Mouse (Mus musculus): ENCODE results near the gene Hecw2.

The Hecw2 gene

DNA sequence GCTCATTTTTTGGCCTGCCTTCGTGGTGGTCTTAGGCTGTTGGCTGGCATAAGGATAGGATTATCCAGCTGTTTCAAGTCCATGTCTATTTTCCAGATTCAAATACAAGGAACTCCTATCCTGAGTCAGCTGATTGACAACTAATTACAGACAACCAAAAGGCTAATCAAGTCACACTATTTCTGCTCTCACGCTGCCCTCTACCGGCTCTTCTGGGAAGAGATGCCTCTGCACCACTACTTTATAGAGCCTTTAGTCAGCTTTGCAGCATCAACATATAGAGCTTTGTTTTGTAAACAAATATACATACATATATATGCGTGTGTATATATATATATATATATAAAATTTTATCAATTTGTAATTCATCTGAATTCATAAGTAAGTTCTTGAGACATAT lies 267.4 kb downstream of the Hecw2 start:
- H3K4me1 ChIP-seq (replicated peaks; ENCODE audit: low read depth, low read length): peaks cover 8% of the 10 kb centered on the region
- H3K27me3 ChIP-seq (ENCODE audit: insufficient read depth, low read length): peaks cover 15% of the 10 kb centered on the region
- H3K4me3 ChIP-seq (replicated peaks; ENCODE audit: low read length): no peak overlapping the region
- H3K36me3 ChIP-seq (ENCODE audit: insufficient read depth, low read length): no peaks in the 10 kb centered on the region
- TF ChIP-seq CTCF (conservative IDR thresholded peaks at IDR 0.05; ENCODE audit: low read length): peak; percentile 46
- TF ChIP-seq NANOG (IDR thresholded peaks at IDR 0.05; ENCODE audit: borderline replicate concordance, low read length): no peak
- no peaks in the 10 kb centered on the region for H3K9me3 ChIP-seq (ENCODE audit: low read length)

DNA sequence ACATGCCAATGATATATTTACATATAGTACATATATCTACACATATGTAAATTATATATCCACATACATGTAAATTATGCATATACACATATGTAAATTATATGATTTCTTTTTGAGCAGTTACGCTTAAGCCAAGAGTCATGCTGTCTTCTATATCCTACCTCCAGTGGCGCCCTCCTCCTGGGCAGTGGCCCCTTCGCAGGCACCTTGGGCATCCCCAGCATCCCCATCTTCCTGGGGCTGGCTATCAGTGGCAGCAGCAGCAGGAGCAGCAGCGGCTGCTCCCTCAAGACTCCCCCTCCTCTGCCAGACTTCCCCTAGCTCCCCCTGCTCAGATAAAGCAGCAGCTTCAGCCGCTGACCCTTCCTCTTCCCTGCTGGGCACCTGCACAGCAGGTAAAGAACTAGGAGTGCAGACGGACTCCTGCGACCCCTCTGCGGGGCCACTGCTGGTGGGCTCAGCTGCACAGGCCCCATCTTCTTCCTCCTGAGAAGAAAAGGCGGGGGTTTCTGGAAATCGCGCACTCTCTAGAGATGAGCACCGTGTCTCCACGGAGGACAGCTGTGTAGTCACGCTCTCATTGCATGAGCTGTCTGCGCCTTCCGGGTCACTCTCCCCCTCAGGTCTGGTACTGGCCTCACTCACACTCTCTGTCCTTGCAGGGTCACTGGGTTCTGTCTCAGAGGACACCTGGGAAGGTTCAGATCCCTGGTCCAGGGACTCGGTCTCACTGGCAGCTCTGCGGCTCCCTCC lies 269.6 kb downstream of the Hecw2 start:
- peak overlapping the region; percentile 67 for H3K4me3 ChIP-seq (replicated peaks; ENCODE audit: low read length)
- H3K27me3 ChIP-seq (ENCODE audit: insufficient read depth, low read length): peaks cover 15% of the 10 kb centered on the region
- no peaks in the 10 kb centered on the region for H3K9me3 ChIP-seq (ENCODE audit: low read length)
- H3K4me1 ChIP-seq (replicated peaks; ENCODE audit: low read depth, low read length): peaks cover 8% of the 10 kb centered on the region
- TF ChIP-seq NANOG (IDR thresholded peaks at IDR 0.05; ENCODE audit: borderline replicate concordance, low read length): no peak
- TF ChIP-seq POU5F1 (IDR thresholded peaks at IDR 0.05; ENCODE audit: borderline replicate concordance, low read length): no peak
- no peak for TF ChIP-seq CTCF (conservative IDR thresholded peaks at IDR 0.05; ENCODE audit: low read length)
- no peaks in the 10 kb centered on the region for H3K36me3 ChIP-seq (ENCODE audit: insufficient read depth, low read length)

- Histone ChIP-seq H3K27me3 (ENCODE audit: insufficient read depth, low read length) (no peaks in the 10 kb centered on the region), H3K36me3 (ENCODE audit: insufficient read depth, low read length) (no peaks in the 10 kb centered on the region), H3K4me3 (replicated peaks; ENCODE audit: low read length) (no peak overlapping the region), H3K4me1 (replicated peaks; ENCODE audit: low read depth, low read length) (no peaks in the 10 kb centered on the region), H3K9me3 (ENCODE audit: low read length) (peaks cover 11% of the 10 kb centered on the region; the same call in 1 of the 2 replicates)
- no peak for TF ChIP-seq NANOG (IDR thresholded peaks at IDR 0.05; ENCODE audit: borderline replicate concordance, low read length)
- no peak for TF ChIP-seq POU5F1 (IDR thresholded peaks at IDR 0.05; ENCODE audit: borderline replicate concordance, low read length)
- TF ChIP-seq CTCF (conservative IDR thresholded peaks at IDR 0.05; ENCODE audit: low read length): no peak
These were observed 283.1 kb downstream of the Hecw2 start for GRCm38 (mm10) chr1:53911848-53912247.

GRCm38 (mm10) chr1:53910251-53910650 lies 284.7 kb downstream of the Hecw2 start:
- TF ChIP-seq CTCF (conservative IDR thresholded peaks at IDR 0.05; ENCODE audit: low read length): no peak
- TF ChIP-seq NANOG (IDR thresholded peaks at IDR 0.05; ENCODE audit: borderline replicate concordance, low read length): no peak
- TF ChIP-seq POU5F1 (IDR thresholded peaks at IDR 0.05; ENCODE audit: borderline replicate concordance, low read length): no peak
- H3K36me3 ChIP-seq (ENCODE audit: insufficient read depth, low read length): no peaks in the 10 kb centered on the region
- no peaks in the 10 kb centered on the region for H3K27me3 ChIP-seq (ENCODE audit: insufficient read depth, low read length)
- no peak overlapping the region for H3K4me3 ChIP-seq (replicated peaks; ENCODE audit: low read length)
- peaks cover 11% of the 10 kb centered on the region; the same call in 1 of the 2 replicates for H3K9me3 ChIP-seq (ENCODE audit: low read length)
- H3K4me1 ChIP-seq (replicated peaks; ENCODE audit: low read depth, low read length): no peaks in the 10 kb centered on the region

DNA sequence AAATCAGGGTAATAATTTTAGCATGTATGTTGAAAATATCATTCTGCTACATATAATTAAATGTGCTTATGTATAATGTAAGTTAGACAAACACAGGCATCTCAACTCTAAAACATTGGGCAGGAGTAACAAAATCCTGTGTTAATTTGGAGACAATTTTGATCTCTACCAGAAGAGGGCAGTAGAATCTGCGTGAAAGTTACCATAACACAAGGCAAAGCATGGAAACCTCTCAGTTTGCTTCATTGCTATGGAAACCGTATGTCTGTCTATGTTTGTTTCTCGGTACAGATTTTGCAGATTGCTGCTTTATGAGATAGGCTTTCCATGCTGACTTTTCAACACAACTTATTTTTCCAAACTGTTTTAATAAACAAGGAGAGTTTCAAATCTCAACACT lies 285.9 kb downstream of the Hecw2 start:
- H3K4me1 ChIP-seq (replicated peaks; ENCODE audit: low read depth, low read length): no peaks in the 10 kb centered on the region
- no peaks in the 10 kb centered on the region for H3K36me3 ChIP-seq (ENCODE audit: insufficient read depth, low read length)
- no peaks in the 10 kb centered on the region for H3K27me3 ChIP-seq (ENCODE audit: insufficient read depth, low read length)
- H3K9me3 ChIP-seq (ENCODE audit: low read length): peaks cover 11% of the 10 kb centered on the region; the same call in 1 of the 2 replicates
- TF ChIP-seq NANOG (IDR thresholded peaks at IDR 0.05; ENCODE audit: borderline replicate concordance, low read length) (no peak), CTCF (conservative IDR thresholded peaks at IDR 0.05; ENCODE audit: low read length) (peak; percentile 63), POU5F1 (IDR thresholded peaks at IDR 0.05; ENCODE audit: borderline replicate concordance, low read length) (no peak)
- no peak overlapping the region for H3K4me3 ChIP-seq (replicated peaks; ENCODE audit: low read length)

GRCm38 (mm10) chr1:53906175-53906574 lies 288.8 kb downstream of the Hecw2 start:
- Histone ChIP-seq H3K27me3 (ENCODE audit: insufficient read depth, low read length) (no peaks in the 10 kb centered on the region), H3K4me1 (replicated peaks; ENCODE audit: low read depth, low read length) (no peaks in the 10 kb centered on the region), H3K9me3 (ENCODE audit: low read length) (peaks cover 11% of the 10 kb centered on the region; the same call in 1 of the 2 replicates), H3K4me3 (replicated peaks; ENCODE audit: low read length) (no peak overlapping the region), H3K36me3 (ENCODE audit: insufficient read depth, low read length) (no peaks in the 10 kb centered on the region)
- TF ChIP-seq POU5F1 (IDR thresholded peaks at IDR 0.05; ENCODE audit: borderline replicate concordance, low read length) (no peak), CTCF (conservative IDR thresholded peaks at IDR 0.05; ENCODE audit: low read length) (no peak), NANOG (IDR thresholded peaks at IDR 0.05; ENCODE audit: borderline replicate concordance, low read length) (no peak)

DNA sequence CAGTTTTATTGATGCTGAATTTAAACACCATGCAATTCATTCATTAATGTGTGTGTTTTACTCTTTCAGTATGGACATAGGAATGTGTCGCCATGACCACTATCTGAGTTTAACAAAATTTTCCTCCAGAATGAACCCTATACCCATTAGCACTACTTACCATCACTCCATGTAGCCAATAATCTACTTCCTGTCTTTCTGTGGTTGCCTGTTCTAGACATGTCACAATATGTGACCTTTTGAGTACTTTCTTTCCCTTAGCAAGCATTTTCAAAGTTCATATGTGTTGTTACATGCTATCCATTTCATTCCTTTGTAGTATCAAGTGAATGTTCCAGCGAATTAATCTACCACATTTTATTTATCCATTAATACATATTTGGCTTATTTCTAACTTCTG lies 294.6 kb downstream of the Hecw2 start:
- Histone ChIP-seq H3K27me3 (ENCODE audit: insufficient read depth, low read length) (no peaks in the 10 kb centered on the region), H3K4me3 (replicated peaks; ENCODE audit: low read length) (no peak overlapping the region), H3K9me3 (ENCODE audit: low read length) (no peaks in the 10 kb centered on the region), H3K36me3 (ENCODE audit: insufficient read depth, low read length) (no peaks in the 10 kb centered on the region), H3K4me1 (replicated peaks; ENCODE audit: low read depth, low read length) (no peaks in the 10 kb centered on the region)
- TF ChIP-seq CTCF (conservative IDR thresholded peaks at IDR 0.05; ENCODE audit: low read length) (no peak), NANOG (IDR thresholded peaks at IDR 0.05; ENCODE audit: borderline replicate concordance, low read length) (no peak), POU5F1 (IDR thresholded peaks at IDR 0.05; ENCODE audit: borderline replicate concordance, low read length) (no peak)

DNA sequence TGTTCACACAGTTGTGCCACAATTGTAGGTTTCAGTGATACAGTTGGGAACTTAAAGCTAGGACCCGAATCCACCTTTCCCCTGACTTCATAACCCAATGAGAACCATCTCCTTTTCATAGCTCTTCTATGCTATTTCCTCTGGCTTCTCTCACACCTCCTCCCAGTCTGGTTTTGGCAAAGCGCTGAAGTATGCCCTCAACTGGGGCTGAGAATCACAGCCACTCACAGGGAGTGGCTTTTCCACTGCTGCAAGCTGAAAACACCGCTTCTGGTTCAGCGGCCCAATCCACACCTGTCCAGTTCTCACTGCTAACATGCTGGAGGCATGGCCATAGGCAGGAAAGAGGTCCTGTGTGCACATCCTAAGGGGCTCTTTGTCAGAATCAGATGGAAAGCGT lies 300.7 kb downstream of the Hecw2 start:
- H3K27me3 ChIP-seq (ENCODE audit: insufficient read depth, low read length): no peaks in the 10 kb centered on the region
- H3K4me1 ChIP-seq (replicated peaks; ENCODE audit: low read depth, low read length): peaks cover 8% of the 10 kb centered on the region
- no peak for TF ChIP-seq CTCF (conservative IDR thresholded peaks at IDR 0.05; ENCODE audit: low read length)
- TF ChIP-seq NANOG (IDR thresholded peaks at IDR 0.05; ENCODE audit: borderline replicate concordance, low read length): no peak
- TF ChIP-seq POU5F1 (IDR thresholded peaks at IDR 0.05; ENCODE audit: borderline replicate concordance, low read length): no peak
- no peaks in the 10 kb centered on the region for H3K36me3 ChIP-seq (ENCODE audit: insufficient read depth, low read length)
- no peaks in the 10 kb centered on the region for H3K9me3 ChIP-seq (ENCODE audit: low read length)
- H3K4me3 ChIP-seq (replicated peaks; ENCODE audit: low read length): no peak overlapping the region

- TF ChIP-seq NANOG (IDR thresholded peaks at IDR 0.05; ENCODE audit: borderline replicate concordance, low read length): no peak
- TF ChIP-seq POU5F1 (IDR thresholded peaks at IDR 0.05; ENCODE audit: borderline replicate concordance, low read length): no peak
- peak; percentile 21; the same call in 1 of the 2 replicates for TF ChIP-seq CTCF (conservative IDR thresholded peaks at IDR 0.05; ENCODE audit: low read length)
- no peaks in the 10 kb centered on the region for H3K27me3 ChIP-seq (ENCODE audit: insufficient read depth, low read length)
- no peaks in the 10 kb centered on the region for H3K9me3 ChIP-seq (ENCODE audit: low read length)
- no peak overlapping the region for H3K4me3 ChIP-seq (replicated peaks; ENCODE audit: low read length)
- peaks cover 8% of the 10 kb centered on the region for H3K4me1 ChIP-seq (replicated peaks; ENCODE audit: low read depth, low read length)
- H3K36me3 ChIP-seq (ENCODE audit: insufficient read depth, low read length): no peaks in the 10 kb centered on the region
These were observed 304.6 kb downstream of the Hecw2 start for GRCm38 (mm10) chr1:53890380-53890779.
